Mouse (Mus musculus) lung, postnatal 10 days (tissue): ENCODE data around the gene 4933406M09Rik.

ENCODE experiments used
- DNase-seq: peaks from one replicate; pipeline ENCODE4 v3.0.0; 2021

Gene 4933406M09Rik

GRCm38 (mm10) chr1:134381795-134382625, 3.7 kb upstream of the 4933406M09Rik start:
- peak; percentile 25 for DNase-seq

DNA sequence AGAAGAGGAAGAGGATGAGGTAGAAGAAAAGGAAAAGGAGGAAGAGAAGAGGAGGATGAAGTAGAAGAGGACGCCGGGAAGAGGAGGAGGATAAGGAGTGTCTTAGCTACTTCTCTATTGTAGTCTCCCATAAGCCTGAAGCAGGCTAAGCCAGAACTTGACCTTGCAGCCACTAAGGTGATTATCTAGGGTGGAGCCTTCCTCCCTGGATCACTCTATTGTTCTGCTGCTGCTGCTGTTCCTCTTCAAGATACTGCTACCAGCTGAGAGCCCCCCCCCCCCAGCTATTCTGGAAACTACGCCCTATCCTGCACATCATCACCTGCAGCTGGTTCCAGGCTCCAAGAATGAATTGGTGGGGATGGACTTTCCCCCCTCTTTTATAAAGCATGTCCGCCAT, 1.2 kb upstream of the 4933406M09Rik start:
- no peak for DNase-seq

- no peak for DNase-seq
Measured at GRCm38 (mm10) chr1:134385176-134385575, 564 bp upstream of the 4933406M09Rik start.

- no peak for DNase-seq
Measured at GRCm38 (mm10) chr1:134393827-134394226, 8.1 kb downstream of the 4933406M09Rik start.

GRCm38 (mm10) chr1:134398210-134398609, 12.5 kb downstream of the 4933406M09Rik start:
- DNase-seq, result no peak

- DNase-seq, result peak; percentile 30
Measured at GRCm38 (mm10) chr1:134399735-134400134, 14.0 kb downstream of the 4933406M09Rik start.

DNA sequence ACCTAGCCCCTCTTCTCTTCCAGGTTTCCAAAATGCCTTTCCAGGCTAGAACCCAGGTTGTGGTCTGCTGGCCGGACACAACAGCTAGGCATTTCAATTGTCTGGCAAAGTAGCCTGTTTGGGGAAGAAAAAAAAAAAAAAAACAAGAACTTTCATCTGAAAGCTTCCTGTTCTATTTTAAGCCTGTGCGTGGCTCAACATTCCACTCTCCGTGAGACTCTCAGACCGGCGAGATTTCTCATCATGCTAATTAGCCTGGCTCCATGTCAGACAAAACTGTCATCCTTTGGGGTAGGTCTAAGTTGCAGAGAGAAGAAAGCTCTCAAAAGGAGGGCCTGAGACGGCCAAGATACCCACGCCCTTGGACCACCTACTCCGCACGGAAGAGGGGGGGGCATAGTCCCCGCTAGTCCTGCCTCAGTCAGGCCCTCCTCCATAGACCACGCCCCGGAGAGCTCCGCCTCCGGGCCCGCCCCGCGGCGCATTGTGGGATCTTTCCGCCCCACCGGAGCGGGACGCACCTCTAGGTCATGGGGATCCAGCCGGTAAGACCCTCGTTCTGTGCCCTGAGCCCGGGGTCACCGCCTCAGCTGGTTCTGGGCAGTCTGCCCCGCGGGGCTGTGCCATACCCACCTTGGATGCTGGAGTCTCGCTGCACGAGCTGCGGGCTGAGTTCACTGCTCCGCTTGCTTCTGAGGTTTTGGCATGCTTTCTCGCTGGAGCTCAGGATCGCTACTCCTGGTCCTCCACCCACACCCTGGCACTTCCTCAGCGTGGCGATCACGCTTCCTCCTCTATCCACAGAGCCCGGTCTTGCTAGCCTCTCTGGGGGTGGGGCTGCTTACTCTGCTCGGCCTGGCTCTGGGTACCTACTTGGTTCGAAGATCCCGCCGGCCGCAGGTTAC, 20.0 kb downstream of the 4933406M09Rik start, which contains the start of gene Cyb5r1:
Gene Cyb5r1, plus strand, starts transcription at position 51 of the 905 bp plus-strand sequence.
- DNase-seq, result peak; percentile 90

GRCm38 (mm10) chr1:134406414-134406771, 20.7 kb downstream of the 4933406M09Rik start:
- DNase-seq, result no peak

DNA sequence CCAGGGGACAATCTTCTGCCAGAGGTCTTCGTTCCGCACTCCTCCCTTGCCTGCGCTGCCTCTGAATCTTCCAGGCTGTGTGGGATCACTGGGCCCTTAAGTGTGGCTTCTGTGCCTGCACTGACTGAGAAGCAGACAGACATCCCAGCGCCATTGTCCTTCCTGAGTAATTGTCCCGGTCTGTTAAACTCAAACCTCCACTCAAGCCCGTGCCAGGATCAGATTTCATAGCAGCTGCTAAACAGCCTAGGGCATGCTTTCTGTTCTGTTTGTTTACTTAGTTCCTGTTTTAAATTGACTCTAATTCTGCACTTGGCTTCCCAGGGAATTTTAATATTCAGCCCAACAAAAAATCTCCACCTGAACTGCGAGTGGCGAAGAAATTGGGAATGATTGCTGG, 22.3 kb downstream of the 4933406M09Rik start:
- no peak for DNase-seq

GRCm38 (mm10) chr1:134411706-134412629, 26.2 kb downstream of the 4933406M09Rik start:
- DNase-seq, result no peak

DNA sequence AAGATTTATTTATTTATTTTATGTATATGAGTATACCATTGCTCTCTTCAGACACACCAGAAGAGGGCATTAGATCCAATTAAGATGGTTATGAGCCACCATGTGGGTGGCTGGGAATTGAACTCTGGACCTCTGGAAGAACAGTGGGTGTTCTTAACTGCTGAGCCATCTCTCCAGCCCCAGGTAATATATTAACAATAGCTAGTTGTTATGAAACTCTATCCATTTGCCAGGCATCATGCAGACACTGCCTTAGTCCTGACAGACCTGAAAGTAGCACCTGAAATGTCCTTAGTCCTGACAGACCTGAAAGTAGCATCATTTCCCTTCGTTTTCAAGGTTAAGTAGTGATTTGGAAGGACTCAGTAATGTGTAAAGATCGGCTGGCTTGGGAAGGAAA, 28.3 kb downstream of the 4933406M09Rik start:
- no peak for DNase-seq

DNA sequence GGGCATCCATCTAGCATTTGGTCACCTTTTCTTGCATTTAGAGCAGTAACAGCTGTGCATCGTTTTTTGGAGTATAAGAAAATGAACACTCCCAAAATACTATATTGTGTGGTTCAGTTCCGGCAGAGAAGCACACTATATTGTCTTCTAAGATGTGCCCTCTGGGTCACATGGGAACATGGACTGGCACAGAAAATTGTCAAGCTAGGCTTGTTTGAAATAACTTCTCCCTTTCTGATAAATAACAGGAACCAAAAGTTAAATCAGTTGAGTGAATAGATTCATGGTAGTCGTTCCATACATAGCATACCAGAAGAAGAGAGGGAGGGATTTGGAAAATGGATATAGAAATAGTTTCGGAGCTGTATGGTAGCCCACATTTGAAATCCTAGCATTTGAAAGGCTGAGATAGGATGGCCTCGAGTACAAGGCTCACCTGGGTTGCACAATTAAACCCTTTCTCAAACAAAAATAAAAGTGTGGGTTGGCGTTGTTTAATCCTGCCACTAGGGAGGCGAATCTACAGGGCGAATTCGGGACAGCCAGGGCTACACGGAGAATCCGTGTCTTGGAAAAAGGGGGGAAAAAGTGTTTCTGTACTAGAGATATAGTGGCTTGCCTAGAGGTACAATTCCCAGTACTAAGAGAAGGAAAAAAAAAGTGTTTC, 28.9 kb downstream of the 4933406M09Rik start:
- DNase-seq, result no peak

DNA sequence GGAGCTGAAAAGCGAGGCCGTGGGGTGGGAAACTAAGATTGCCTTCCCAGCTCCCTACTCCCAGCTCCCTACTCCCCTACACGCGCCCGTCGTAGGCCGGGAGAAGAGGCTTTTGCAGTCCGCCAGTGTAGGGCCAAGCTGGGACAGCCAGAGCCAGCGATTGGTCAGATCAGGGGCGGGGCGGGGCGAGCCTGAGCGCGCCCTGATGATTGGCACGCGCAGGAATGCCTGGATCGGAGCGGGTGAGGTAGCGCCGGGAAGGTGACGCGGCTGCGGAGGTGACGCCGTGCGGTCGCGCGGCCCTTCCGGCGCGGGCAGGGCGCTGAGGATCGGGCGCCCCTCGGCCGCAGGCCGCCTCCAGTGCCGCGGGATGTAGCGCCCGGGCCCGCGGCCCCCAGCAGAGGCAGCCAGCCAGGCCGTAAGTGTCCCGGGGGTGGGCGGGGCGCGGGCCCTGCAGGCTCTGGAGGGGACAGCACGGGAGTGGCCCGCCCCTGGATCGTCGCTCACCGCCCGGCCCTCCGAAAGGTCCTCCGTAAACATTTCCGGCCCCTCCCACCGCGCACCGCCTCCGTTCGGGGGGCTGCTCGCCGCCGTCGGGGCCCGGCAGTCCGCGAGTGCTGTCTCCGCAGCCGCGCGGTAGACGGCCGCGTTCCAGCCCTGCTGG, 29.6 kb downstream of the 4933406M09Rik start, which contains the start of gene Adipor1:
Gene Adipor1, plus strand, starts transcription at position 211 of the 664 bp plus-strand sequence.
- DNase-seq, result peak; percentile 99

DNA sequence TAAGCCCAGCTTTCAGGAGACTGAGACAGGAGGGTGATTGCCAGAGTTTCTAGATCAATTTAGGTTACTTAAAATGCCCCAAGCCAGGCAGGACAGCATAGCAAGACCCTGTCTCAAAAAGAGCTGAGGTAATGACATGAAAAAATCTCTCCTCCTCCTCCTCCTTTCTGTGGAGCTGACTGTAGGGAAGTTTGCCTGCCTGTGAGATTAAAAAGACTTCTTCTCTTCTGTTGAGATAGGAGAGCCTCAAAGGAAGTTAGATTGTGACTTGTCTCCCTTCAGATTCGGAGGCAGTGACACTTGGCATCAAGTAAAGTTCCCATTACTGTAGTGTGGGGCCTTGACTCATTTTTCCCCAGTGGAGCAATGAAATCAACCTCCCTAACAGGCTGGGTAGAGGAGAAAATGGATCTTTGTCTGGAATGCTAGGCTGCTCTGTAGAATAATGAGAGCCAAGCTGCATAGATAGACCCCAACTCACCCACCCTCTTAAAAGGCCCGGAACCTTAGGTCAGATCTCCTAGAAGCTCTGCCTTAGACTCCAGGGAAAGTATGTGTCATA, 32.8 kb downstream of the 4933406M09Rik start:
- DNase-seq, result no peak

GRCm38 (mm10) chr1:134419176-134419575, 33.4 kb downstream of the 4933406M09Rik start:
- no peak for DNase-seq

- peak; percentile 23 for DNase-seq
Measured at GRCm38 (mm10) chr1:134419751-134420458, 34.2 kb downstream of the 4933406M09Rik start.

DNA sequence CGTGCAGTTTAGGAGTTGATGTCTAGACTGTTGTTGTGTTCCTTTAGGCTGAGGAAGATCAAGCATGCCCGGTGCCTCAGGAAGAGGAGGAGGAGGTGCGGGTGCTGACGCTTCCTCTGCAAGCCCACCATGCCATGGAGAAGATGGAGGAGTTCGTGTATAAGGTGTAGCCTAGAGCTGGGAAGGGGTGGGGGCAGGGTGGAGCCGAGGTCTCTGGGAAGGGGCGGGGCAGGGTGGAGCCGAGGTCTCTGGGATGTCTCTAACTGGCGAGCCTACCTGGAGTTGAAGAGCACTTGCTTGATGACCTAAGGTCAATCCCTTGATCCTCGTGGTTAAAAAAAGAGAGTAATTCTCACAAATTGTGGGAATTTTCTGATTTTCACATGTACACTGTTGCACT, 38.2 kb downstream of the 4933406M09Rik start:
- DNase-seq, result no peak

DNA sequence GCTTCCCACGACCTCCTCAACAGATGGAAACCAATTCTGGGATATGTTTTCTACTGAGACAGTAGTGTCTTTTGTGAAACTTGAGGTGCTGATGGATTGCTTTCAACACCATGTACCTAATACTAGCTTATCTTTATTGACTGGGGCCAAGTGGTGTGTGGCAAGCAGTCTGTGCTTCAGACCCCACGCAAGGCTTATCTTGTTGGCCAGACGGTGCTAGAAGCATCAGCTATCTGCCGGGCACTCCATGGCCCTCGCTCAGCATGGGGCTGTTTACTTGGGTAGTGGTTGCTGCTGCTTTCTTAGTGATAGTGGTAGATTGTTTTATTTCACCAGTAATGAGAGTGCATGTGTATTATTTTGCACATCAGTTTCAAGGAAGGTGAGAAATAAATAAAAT, 40.5 kb downstream of the 4933406M09Rik start:
- DNase-seq, result no peak

DNA sequence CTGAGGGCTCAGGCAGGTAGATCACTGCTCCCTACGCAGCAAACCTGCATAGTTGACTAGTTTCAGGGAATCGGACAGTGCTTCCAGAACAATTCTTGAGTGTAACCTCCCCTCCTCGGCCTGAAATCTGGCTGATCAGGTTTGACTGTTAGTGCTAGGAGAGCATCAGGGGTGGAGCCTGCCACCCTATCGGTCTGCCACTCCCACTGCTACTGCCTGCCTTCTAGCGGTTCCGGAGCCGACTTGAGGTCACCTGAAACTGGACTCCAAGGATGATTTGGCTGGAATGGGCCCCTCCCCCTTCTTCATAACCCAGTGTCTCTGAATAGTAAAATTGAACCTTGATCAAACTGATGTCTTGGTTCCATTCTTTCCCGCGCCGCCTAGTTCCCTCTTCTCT, 47.3 kb downstream of the 4933406M09Rik start:
- no peak for DNase-seq

DNA sequence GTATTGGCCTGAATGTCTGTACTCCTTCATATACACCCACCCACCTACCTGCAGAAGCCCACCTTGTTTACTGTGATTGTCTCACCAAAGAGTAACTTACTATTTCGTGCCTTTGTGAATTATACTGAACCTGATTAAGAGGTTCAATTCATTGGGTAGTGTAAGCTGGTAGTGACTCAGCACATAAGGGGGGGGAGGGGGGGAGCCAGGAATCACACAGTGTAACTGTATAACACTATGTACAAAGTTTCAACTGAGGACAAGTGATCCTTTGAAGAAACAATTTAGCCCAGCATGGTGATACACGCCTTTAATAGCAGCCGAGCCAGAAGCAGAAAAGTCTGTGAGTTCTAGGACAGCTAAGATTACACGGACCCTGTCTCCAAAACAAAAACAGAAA, 47.7 kb downstream of the 4933406M09Rik start:
- no peak for DNase-seq
